Comparison of ENCODE assay signal across 24 mouse cellular contexts in genomic region chr6:119225731-119226130, GRCm38 (mm10). TPM values are rescaled to one million over a fixed set of nuclear protein-coding genes. Genes with fewer than 3 reads are reported as not detected.
DNase-seq lines count a peak whose midpoint lies in the region; ATAC-seq and TF ChIP-seq lines count a peak whose summit lies in the region.
"Had no signal": no experiment of that assay in that cellular context is flagged by ENCODE, and none has a peak within 500 bp of the region (broad histone marks: within the 10 kb centered on the region; RNA-seq: fewer than 3 reads in every experiment).

No protein-coding gene starts in this region.

- peak; percentile 41 to 49 for DNase-seq in cerebellum, postnatal 14 days
- DNase-seq in cerebellum, postnatal 36 days: no peak
- peak; percentile 83 for DNase-seq in heart, adult 11 months
- no peak for DNase-seq in heart, embryonic 10.5 days (ENCODE audit: low spot score)
- DNase-seq in neural tube, embryonic 10.5 days (ENCODE audit: extremely low spot score, low spot score): no peak
- DNase-seq in stomach, postnatal 0 days (ENCODE audit: low spot score): peak; percentile 10
- DNase-seq: adrenal gland, postnatal 10 days; adrenal gland, postnatal 36 days; B cell, adult 2 months; gastrocnemius, postnatal 10 days; heart, adult 2 months had no signal

- ATAC-seq in neural tube, embryonic 15.5 days (ENCODE audit: low FRiP score): no peak
- no peak for ATAC-seq in stomach, postnatal 0 days (ENCODE audit: low FRiP score, low TSS enrichment)
- ATAC-seq: inflammation-experienced regulatory T-cells, adult 6 months; intestine, embryonic 16.5 days; Patski had no signal

- no peak overlapping the region for H3K9ac ChIP-seq in neural tube, embryonic 15.5 days (replicated peaks)
- no peak overlapping the region for H3K9ac ChIP-seq in stomach, postnatal 0 days (ENCODE audit: low read length)
- H3K9ac ChIP-seq: embryonic facial prominence, embryonic 12.5 days; embryonic facial prominence, embryonic 15.5 days; forebrain, embryonic 12.5 days; forebrain, embryonic 15.5 days; hindbrain, embryonic 12.5 days had no signal

- no peak overlapping the region for H3K4me2 ChIP-seq in neural tube, embryonic 15.5 days
- H3K4me2 ChIP-seq in stomach, postnatal 0 days (replicated peaks; ENCODE audit: low read depth): no peak overlapping the region
- H3K4me2 ChIP-seq: embryonic facial prominence, embryonic 12.5 days; embryonic facial prominence, embryonic 15.5 days; forebrain, embryonic 12.5 days; forebrain, embryonic 15.5 days; heart, embryonic 11.5 days; hindbrain, embryonic 12.5 days had no signal

- peaks cover 5% of the 10 kb centered on the region; the same call in 1 of the 2 replicates for H3K36me3 ChIP-seq in heart, embryonic 10.5 days
- peaks cover 8% of the 10 kb centered on the region; the same call in 1 of the 2 replicates for H3K36me3 ChIP-seq in neural tube, embryonic 15.5 days
- H3K36me3 ChIP-seq in stomach, postnatal 0 days (ENCODE audit: control insufficient read depth, insufficient read depth, low read length): no peaks in the 10 kb centered on the region
- H3K36me3 ChIP-seq: forebrain, embryonic 15.5 days had no signal

- no peak for TF ChIP-seq CTCF in stomach, postnatal 0 days (IDR thresholded peaks at IDR 0.05; ENCODE audit: low read depth)

- H3K27me3 ChIP-seq in heart, embryonic 10.5 days (ENCODE audit: insufficient read depth, poor library complexity, severe bottlenecking): 0 out of 2 replicates have a peak, but pooled peaks cover 5% of the 10 kb centered on the region
- H3K27me3 ChIP-seq in neural tube, embryonic 15.5 days (replicated peaks): no peaks in the 10 kb centered on the region
- H3K27me3 ChIP-seq in stomach, postnatal 0 days (ENCODE audit: control insufficient read depth, insufficient read depth, low read length): no peaks in the 10 kb centered on the region
- H3K27me3 ChIP-seq: embryonic facial prominence, embryonic 12.5 days; embryonic facial prominence, embryonic 15.5 days; forebrain, embryonic 12.5 days; forebrain, embryonic 15.5 days; hindbrain, embryonic 12.5 days; Patski had no signal

- peaks cover 7% of the 10 kb centered on the region for H3K4me1 ChIP-seq in heart, embryonic 10.5 days
- H3K4me1 ChIP-seq in neural tube, embryonic 15.5 days: peaks cover 21% of the 10 kb centered on the region
- H3K4me1 ChIP-seq in stomach, postnatal 0 days (replicated peaks; ENCODE audit: control insufficient read depth, insufficient read depth): no peaks in the 10 kb centered on the region
- H3K4me1 ChIP-seq: embryonic facial prominence, embryonic 12.5 days; embryonic facial prominence, embryonic 15.5 days had no signal

- no peak overlapping the region for H3K27ac ChIP-seq in heart, embryonic 10.5 days
- H3K27ac ChIP-seq in neural tube, embryonic 15.5 days (replicated peaks): peak overlapping the region; percentile 70; the same call in 1 of the 2 replicates
- H3K27ac ChIP-seq in stomach, postnatal 0 days (replicated peaks): no peak overlapping the region
- H3K27ac ChIP-seq: embryonic facial prominence, embryonic 12.5 days; embryonic facial prominence, embryonic 15.5 days; forebrain, embryonic 12.5 days; heart, adult 2 months; hindbrain, embryonic 12.5 days had no signal

- no peaks in the 10 kb centered on the region for H3K9me3 ChIP-seq in heart, embryonic 10.5 days
- H3K9me3 ChIP-seq in neural tube, embryonic 15.5 days (replicated peaks): no peaks in the 10 kb centered on the region
- H3K9me3 ChIP-seq in stomach, postnatal 0 days (ENCODE audit: control insufficient read depth, low read length): no peaks in the 10 kb centered on the region
- H3K9me3 ChIP-seq: embryonic facial prominence, embryonic 12.5 days; embryonic facial prominence, embryonic 15.5 days; forebrain, embryonic 12.5 days; forebrain, embryonic 15.5 days; G1E; hindbrain, embryonic 12.5 days had no signal

- TF ChIP-seq EP300 in stomach, postnatal 0 days (optimal IDR thresholded peaks at IDR 0.05): no peak

- no peak overlapping the region for H3K4me3 ChIP-seq in heart, embryonic 10.5 days
- H3K4me3 ChIP-seq in neural tube, embryonic 15.5 days (replicated peaks): no peak overlapping the region
- no peak overlapping the region for H3K4me3 ChIP-seq in stomach, postnatal 0 days (ENCODE audit: low read depth, low read length)
- H3K4me3 ChIP-seq: embryonic facial prominence, embryonic 12.5 days; embryonic facial prominence, embryonic 15.5 days; forebrain, embryonic 12.5 days; forebrain, embryonic 15.5 days; heart, adult 2 months; hindbrain, embryonic 12.5 days had no signal

- WGBS in heart, embryonic 10.5 days: 87% methylated on average over 6 of the region's 6 CpGs
- WGBS in neural tube, embryonic 15.5 days: 82% methylated on average over 6 of the region's 6 CpGs
- 89% methylated on average over 6 of the region's 6 CpGs for WGBS in stomach, postnatal 0 days

RNA-seq across cellular contexts. Expression of gene Cacna2d4, which starts 10.6 kb away (rescaled TPM):
- polyA plus RNA-seq in heart, embryonic 10.5 days (2016; fragmentation: Nextera tagmentation; extraction: Ambion mirVana): not detected in 2 replicates
- polyA plus RNA-seq in neural tube, embryonic 15.5 days (2015; fragmentation: Nextera tagmentation; extraction: Ambion mirVana): 0.40 and 1.2 TPM in 2 replicates
- polyA plus RNA-seq in stomach, postnatal 0 days (2015; fragmentation: Nextera tagmentation; extraction: Ambion mirVana): 0.13 and 0.23 TPM in 2 replicates
- polyA plus RNA-seq: embryonic facial prominence, embryonic 12.5 days; forebrain, embryonic 12.5 days; G1E; heart, embryonic 11.5 days; heart, embryonic 14.5 days; heart, postnatal 0 days had no signal

RNA-seq across cellular contexts. Expression of gene Cacna1c, which starts 29.5 kb away (rescaled TPM):
- 31.3 and 57.0 TPM in 2 replicates for polyA plus RNA-seq in heart, embryonic 10.5 days (2016; fragmentation: Nextera tagmentation; extraction: Ambion mirVana)
- 7.1 and 7.4 TPM in 2 replicates for polyA plus RNA-seq in neural tube, embryonic 15.5 days (2015; fragmentation: Nextera tagmentation; extraction: Ambion mirVana)
- 2.0 and 2.3 TPM in 2 replicates for polyA plus RNA-seq in stomach, postnatal 0 days (2015; fragmentation: Nextera tagmentation; extraction: Ambion mirVana)
- polyA plus RNA-seq: G1E had no signal

RNA-seq across cellular contexts. Expression of gene Dcp1b, which starts 50.7 kb away (rescaled TPM):
- 8.1 and 10.4 TPM in 2 replicates for polyA plus RNA-seq in heart, embryonic 10.5 days (2016; fragmentation: Nextera tagmentation; extraction: Ambion mirVana)
- 11.0 and 11.3 TPM in 2 replicates for polyA plus RNA-seq in neural tube, embryonic 15.5 days (2015; fragmentation: Nextera tagmentation; extraction: Ambion mirVana)
- polyA plus RNA-seq in stomach, postnatal 0 days (2015; fragmentation: Nextera tagmentation; extraction: Ambion mirVana): 4.8 and 5.3 TPM in 2 replicates

Comparison
In these comparisons a context has a peak if more than half of its experiments do, and no peak if none do; other contexts are left out.
1. DNase-seq: peak in cerebellum, postnatal 14 days (2 of 2), heart, adult 11 months (single experiment) and stomach, postnatal 0 days (single experiment); none in cerebellum, postnatal 36 days (0 of 2), heart, embryonic 10.5 days (single experiment) and neural tube, embryonic 10.5 days (single experiment).